Mouse (Mus musculus): ENCODE results near the gene Tmod3. TPM values are rescaled to one million over a fixed set of nuclear protein-coding genes. Genes with fewer than 3 reads are reported as not detected.
A peak's percentile ranks its signal among the peaks of the same experiment; 100 is the strongest.
"Not testable (repeated sequence)": the region's sequence is repeated elsewhere in the genome, so short reads cannot be mapped to it uniquely, and the experiment has no call there.

The Tmod3 gene
- polyA plus RNA-seq, 1 experiment from 2014 or later: 98.6 TPM

DNA sequence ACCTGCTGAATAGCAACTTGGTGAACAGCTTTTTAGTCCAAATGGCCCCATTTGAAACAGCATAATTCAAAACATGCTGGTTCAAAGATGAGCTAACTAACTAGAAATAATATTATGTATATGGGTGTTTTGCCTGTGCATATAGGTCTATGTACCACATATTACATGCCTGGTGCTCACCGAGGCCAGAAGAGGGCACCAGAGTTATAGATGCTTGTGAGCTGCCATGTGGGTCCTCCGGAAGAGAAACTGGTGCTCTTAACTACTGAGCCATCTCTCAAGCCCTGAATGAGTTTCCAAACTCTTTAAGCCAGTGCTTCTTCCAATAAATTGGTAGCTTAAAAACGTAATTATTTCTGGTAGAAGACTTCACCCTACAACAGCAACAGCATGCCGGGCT, 37.7 kb downstream of the Tmod3 start:
- H3K4me1 ChIP-seq (replicated peaks): no peaks in the 10 kb centered on the region
- H3K36me3 ChIP-seq: peaks cover 5% of the 10 kb centered on the region; the same call in 1 of the 2 replicates
- no peaks in the 10 kb centered on the region for H3K27me3 ChIP-seq (replicated peaks)
- 59% methylated on average over 4 of the region's 4 CpGs for WGBS
- H3K9ac ChIP-seq: no peak overlapping the region
- H3K27ac ChIP-seq: no peak overlapping the region
- no peak overlapping the region for H3K4me2 ChIP-seq (replicated peaks)
- no peak overlapping the region for H3K4me3 ChIP-seq (replicated peaks)
- H3K9me3 ChIP-seq: no peaks in the 10 kb centered on the region
- no peak for ATAC-seq

DNA sequence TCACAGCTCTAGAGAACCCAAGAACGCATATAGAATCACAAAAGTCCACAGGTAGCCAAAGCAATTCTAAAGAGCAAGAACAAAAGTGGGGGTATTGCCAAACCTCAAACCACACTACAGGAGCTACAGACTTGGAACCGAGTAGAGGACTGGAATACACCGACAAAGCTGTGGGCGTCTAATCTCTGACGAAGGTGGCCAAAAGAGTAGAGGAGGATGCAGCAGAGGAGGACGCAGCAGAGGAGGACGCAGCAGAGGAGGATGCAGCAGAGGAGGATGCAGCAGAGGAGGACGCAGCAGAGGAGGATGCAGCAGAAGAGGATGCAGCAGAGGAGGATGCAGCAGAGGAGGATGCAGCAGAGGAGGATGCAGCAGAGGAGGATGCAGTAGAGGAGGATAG, 38.5 kb downstream of the Tmod3 start:
- Histone ChIP-seq H3K36me3 (peaks cover 5% of the 10 kb centered on the region; the same call in 1 of the 2 replicates), H3K4me2 (replicated peaks) (no peak overlapping the region), H3K27me3 (replicated peaks) (no peaks in the 10 kb centered on the region), H3K4me1 (replicated peaks) (no peaks in the 10 kb centered on the region), H3K27ac (no peak overlapping the region), H3K4me3 (replicated peaks) (no peak overlapping the region), H3K9me3 (no peaks in the 10 kb centered on the region), H3K9ac (no peak overlapping the region)
- whole genome bisulfite sequencing: 96% methylated on average over 8 of the region's 8 CpGs
- ATAC-seq: no peak

DNA sequence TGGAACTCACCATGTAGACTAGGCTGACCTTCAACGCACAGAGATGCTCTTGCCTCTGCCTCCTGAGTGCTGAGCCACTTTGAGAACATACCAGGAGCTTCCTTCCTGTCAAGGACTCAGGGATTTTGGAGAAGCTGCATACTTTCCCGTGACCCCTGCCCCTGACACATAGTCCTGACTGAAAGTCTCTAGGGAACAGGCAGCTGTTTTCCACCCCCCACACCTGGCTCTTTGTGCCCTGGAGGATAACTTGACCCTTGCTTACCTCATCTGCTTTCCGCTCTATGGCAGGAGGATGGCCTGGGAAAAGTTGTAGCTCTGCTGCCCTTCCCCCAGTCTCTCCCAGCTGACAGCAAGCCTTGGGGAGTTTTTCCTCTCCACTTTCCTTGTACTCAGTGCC, 41.7 kb downstream of the Tmod3 start:
- peaks cover 7% of the 10 kb centered on the region for H3K36me3 ChIP-seq
- ATAC-seq: no peak
- no peak overlapping the region for H3K4me3 ChIP-seq (replicated peaks)
- H3K27ac ChIP-seq: no peak overlapping the region
- H3K9ac ChIP-seq: no peak overlapping the region
- no peaks in the 10 kb centered on the region for H3K9me3 ChIP-seq
- WGBS: 80% methylated on average over 3 of the region's 3 CpGs
- H3K4me2 ChIP-seq (replicated peaks): no peak overlapping the region
- no peaks in the 10 kb centered on the region for H3K4me1 ChIP-seq (replicated peaks)
- H3K27me3 ChIP-seq (replicated peaks): no peaks in the 10 kb centered on the region

DNA sequence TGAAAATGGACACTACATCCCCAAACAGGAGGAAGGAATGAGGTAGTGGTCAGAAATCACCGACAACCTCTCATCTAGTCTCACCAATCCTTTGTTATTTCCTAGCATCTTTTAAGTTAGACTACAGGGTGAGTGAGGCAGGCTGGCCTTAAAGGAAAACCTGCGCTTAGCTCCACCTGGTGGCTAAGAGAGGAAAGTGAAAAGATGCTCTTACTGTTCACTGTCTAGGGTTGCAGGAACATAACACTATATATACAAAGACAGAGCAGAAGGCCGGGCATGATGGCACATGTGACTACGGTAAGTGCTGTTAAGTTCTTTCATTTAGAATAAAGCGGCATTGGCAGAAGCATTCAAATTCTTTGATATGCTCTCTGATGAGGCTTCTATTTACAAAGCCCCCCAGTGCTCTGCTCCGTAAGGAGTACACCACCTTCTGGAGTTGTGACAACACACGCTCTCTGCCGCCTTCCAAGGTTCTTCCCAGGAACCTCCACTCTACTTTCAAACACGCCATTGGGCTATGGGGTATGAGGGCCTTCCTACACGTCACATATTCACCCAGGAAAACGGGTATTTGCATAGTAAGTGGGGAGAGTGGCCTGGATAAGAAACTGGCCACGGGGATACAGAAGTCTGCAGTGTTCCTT, 43.9 kb downstream of the Tmod3 start:
- WGBS: 62% methylated on average over 12 of the region's 12 CpGs
- no peaks in the 10 kb centered on the region for H3K4me1 ChIP-seq (replicated peaks)
- H3K36me3 ChIP-seq: peaks cover 7% of the 10 kb centered on the region; the same call in 1 of the 2 replicates
- no peak overlapping the region for H3K4me3 ChIP-seq (replicated peaks)
- H3K9ac ChIP-seq: no peak overlapping the region
- ATAC-seq: peak; percentile 75; the same call in 1 of the 2 replicates
- H3K9me3 ChIP-seq: no peaks in the 10 kb centered on the region
- H3K27me3 ChIP-seq (replicated peaks): no peaks in the 10 kb centered on the region
- H3K4me2 ChIP-seq (replicated peaks): no peak overlapping the region
- no peak overlapping the region for H3K27ac ChIP-seq

DNA sequence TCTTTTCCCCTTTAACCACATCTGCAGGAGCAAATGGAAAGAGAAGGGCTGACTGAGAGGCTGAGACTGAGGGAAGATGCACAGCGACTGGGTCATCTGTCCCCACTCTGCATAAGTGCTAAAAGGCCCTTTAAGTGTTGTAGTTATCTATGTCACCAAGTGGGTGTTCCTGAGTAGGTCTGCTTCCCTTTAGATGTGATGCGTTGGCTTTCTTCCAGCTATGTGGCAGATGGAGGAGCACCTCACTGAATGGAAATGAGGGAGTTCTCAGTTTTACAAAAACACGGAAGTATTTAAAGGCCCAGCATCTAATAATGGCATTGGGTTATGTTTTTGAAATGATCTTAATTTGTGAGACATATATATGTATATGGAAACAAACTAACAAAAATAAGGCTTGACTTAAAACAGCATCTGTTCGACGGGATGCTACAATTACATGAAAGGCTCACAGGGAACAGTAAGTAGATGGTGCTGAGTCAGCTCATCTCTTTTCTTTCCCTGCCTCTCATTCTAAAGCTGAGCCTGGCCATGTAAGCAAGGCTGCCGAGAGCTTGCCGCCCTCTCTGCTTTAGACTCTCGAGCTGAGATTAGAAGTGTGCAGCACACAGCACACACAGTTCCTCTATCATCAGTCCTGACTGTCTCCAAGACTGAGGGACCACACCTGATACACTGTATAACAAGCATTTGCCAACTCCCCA, 48.1 kb downstream of the Tmod3 start:
- Histone ChIP-seq H3K27me3 (replicated peaks) (no peaks in the 10 kb centered on the region), H3K4me1 (replicated peaks) (no peaks in the 10 kb centered on the region), H3K36me3 (peaks cover 24% of the 10 kb centered on the region), H3K9ac (no peak overlapping the region), H3K4me2 (replicated peaks) (no peak overlapping the region), H3K27ac (no peak overlapping the region), H3K9me3 (no peaks in the 10 kb centered on the region), H3K4me3 (replicated peaks) (no peak overlapping the region)
- 91% methylated on average over 8 of the region's 8 CpGs for WGBS
- no peak for ATAC-seq

DNA sequence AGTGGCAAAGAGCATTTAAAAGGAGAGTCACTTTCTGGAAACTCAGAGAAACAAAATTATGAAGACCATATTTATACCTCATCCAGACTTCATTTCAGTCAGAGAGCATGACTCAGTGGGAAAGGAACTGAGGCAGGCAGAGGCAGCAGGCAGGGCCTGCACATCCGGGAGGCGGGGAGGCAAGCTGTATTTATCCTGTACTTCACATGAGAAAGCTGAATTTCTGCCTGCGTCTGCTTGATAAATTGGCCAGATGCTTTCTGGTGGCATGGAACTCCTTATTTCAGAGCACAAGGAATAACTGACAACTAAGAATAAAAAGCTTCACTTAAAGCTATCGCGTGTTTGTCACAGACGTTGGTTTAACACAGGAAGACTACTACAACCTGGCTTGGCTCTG, 55.1 kb downstream of the Tmod3 start:
- no peak overlapping the region for H3K9ac ChIP-seq
- H3K27ac ChIP-seq: no peak overlapping the region
- H3K9me3 ChIP-seq: no peaks in the 10 kb centered on the region
- H3K4me3 ChIP-seq (replicated peaks): no peak overlapping the region
- no peak overlapping the region for H3K4me2 ChIP-seq (replicated peaks)
- ATAC-seq: no peak
- H3K4me1 ChIP-seq (replicated peaks): no peaks in the 10 kb centered on the region
- no peaks in the 10 kb centered on the region for H3K27me3 ChIP-seq (replicated peaks)
- WGBS: 89% methylated on average over 6 of the region's 6 CpGs
- peaks cover 20% of the 10 kb centered on the region for H3K36me3 ChIP-seq

DNA sequence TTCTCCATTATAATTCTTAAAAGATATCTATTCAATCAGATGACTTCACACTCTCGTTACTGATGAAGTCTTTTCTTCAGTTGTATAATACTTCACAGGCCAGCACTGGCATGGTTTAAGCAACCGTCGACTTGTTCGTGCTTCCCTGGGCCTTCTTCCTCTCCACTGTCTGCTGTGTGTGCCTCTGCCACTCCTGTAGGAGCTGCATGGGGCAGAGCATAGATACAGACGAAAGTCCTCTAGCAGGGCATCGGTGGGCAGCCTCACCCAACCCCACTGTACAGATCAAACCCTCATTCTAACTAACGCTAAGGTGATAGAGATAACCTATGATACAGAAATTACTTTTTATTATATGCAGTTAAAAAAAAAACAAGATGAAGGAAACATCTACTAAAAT, 60.9 kb downstream of the Tmod3 start:
- H3K4me1 ChIP-seq (replicated peaks): no peaks in the 10 kb centered on the region
- no peak overlapping the region for H3K4me3 ChIP-seq (replicated peaks)
- no peaks in the 10 kb centered on the region for H3K9me3 ChIP-seq
- H3K27ac ChIP-seq: no peak overlapping the region
- no peak overlapping the region for H3K4me2 ChIP-seq (replicated peaks)
- no peak for ATAC-seq
- 94% methylated on average over 7 of the region's 7 CpGs for WGBS
- H3K9ac ChIP-seq: no peak overlapping the region
- H3K36me3 ChIP-seq: peaks cover 14% of the 10 kb centered on the region
- no peaks in the 10 kb centered on the region for H3K27me3 ChIP-seq (replicated peaks)

DNA sequence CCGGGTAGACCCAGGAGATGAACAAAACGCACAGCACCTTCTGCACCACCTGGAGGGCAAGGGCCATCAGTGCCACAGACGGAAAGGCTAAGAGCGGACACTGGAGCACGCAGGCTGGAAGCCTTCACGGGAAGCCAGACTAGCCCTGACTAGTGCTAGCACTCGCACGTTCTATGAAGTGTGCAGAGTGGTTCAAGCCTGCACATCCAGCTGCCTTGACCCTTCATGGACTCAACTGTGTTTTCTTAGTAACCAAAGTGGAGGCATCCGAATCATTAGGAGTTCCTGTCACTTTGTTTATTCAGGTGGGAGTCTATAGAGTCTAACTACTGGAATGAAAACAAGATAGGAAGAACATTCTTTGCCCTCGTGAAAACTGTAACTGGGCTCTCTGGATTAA, 63.5 kb downstream of the Tmod3 start:
- Histone ChIP-seq H3K4me1 (replicated peaks) (no peaks in the 10 kb centered on the region), H3K27ac (no peak overlapping the region), H3K4me2 (replicated peaks) (no peak overlapping the region), H3K4me3 (replicated peaks) (no peak overlapping the region), H3K9me3 (no peaks in the 10 kb centered on the region), H3K36me3 (peaks cover 14% of the 10 kb centered on the region), H3K27me3 (replicated peaks) (no peaks in the 10 kb centered on the region), H3K9ac (no peak overlapping the region)
- 72% methylated on average over 10 of the region's 10 CpGs for WGBS
- ATAC-seq: no peak

DNA sequence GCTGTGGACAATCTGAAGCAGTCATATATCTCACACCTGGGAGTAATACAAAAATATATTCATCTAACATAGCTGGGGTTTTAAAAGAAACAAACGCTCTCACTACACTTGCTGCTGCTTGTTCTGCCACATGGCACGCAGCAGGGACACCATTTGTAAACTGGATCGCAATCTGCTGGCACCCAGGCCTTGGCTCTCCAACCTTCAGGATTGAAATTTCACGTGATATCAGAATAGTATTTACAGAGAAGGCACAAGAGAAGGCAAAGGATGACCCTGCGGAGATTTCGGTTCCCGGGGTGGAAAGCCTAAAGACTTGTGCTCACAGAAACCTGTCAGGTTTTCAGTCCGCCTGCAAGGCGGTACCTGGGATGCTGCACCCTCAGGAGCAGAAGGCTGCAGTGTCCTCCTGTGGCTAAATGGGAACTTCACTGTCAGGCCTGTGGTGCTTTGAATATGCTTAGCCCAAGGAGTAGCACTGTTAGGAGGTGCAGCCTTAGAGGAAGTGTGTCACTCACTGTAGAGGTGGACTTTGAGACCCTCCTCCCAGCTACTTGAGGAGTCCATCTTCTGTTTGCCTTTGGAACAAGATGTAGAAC, 65.0 kb downstream of the Tmod3 start:
- 78% methylated on average over 9 of the region's 9 CpGs for WGBS
- no peak overlapping the region for H3K4me2 ChIP-seq (replicated peaks)

DNA sequence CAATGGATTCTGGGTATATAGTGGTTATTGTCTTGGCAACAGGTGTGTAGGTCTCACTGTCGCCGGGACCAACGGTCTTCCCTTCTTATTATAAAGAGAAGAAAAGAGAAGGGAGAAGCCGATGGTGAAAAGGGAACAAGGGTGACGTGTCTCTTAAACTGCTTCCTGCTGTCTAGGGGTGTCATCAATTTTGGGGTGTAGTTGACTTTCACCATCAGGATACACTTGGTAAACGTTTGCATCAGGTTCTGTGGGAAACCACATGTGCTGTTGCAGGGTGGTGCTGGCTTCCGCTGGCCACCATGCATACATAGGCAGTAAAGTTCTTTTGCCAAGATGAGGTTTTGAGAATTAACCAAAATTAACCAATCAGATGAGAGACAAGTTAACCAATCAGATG, 71.2 kb downstream of the Tmod3 start:
- not testable (repeated sequence) for H3K9ac ChIP-seq; ATAC-seq; H3K36me3 ChIP-seq; H3K27me3 ChIP-seq (replicated peaks); H3K27ac ChIP-seq; H3K4me3 ChIP-seq (replicated peaks); H3K4me2 ChIP-seq (replicated peaks); H3K4me1 ChIP-seq (replicated peaks); H3K9me3 ChIP-seq
- WGBS: over 99% methylated on average over 7 of the region's 7 CpGs

More for the DNA sequence above, 65.0 kb downstream of the Tmod3 start:
- Histone ChIP-seq H3K27me3 (replicated peaks) (no peaks in the 10 kb centered on the region), H3K4me3 (replicated peaks) (no peak overlapping the region), H3K4me1 (replicated peaks) (no peaks in the 10 kb centered on the region), H3K9me3 (no peaks in the 10 kb centered on the region), H3K9ac (no peak overlapping the region), H3K27ac (no peak overlapping the region), H3K36me3 (peaks cover 14% of the 10 kb centered on the region)
- no peak for ATAC-seq

DNA sequence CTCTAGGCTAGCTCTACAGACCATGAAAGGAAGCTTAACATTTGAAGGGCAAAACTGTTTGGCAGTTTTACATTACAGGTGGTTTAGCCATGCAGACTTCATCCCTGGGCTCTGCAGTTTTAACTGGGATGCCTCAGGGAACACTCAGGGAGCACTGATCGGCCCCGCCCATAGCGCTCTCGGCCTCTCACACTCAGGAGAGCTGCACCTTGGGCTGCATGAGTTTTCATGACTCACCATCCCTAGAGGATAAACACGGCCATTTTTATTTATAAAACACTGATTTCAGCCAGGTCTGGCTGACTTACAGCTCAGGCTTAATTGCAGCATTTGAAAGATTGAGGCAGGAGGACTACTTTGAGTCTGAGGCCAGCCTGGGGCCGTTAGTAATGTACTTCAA, 74.2 kb downstream of the Tmod3 start:
- no peak overlapping the region for H3K9ac ChIP-seq
- H3K27me3 ChIP-seq (replicated peaks): no peaks in the 10 kb centered on the region
- no peak overlapping the region for H3K27ac ChIP-seq
- H3K36me3 ChIP-seq: no peaks in the 10 kb centered on the region
- no peak for ATAC-seq
- no peaks in the 10 kb centered on the region for H3K9me3 ChIP-seq
- H3K4me3 ChIP-seq (replicated peaks): no peak overlapping the region
- H3K4me2 ChIP-seq (replicated peaks): no peak overlapping the region
- 79% methylated on average over 6 of the region's 6 CpGs for WGBS
- H3K4me1 ChIP-seq (replicated peaks): no peaks in the 10 kb centered on the region

DNA sequence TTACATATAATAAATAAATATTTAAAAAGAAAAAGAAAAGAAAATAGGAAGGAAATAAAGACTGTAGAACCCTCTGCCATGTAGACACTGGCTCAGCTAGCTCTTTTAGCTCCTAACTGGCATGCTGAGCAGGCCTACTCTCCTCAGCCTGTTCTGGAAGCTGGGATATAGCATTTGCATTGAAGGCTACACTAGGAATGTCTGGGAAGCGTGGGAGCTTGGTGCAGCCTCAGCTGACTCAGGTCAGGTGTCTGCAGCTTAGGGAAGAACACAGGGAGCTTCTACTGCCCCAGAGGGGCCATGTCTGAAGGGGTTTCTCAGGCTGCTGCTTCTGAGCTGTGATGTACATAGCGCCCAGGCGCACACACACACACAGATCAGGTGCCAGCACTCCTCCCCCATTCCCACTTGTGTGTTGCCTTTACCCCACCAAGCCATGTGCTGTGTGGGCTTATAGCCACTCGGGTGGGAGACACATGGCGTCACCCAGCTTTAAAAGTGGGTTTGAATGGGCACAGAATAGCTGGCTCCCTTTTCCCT, 78.9 kb downstream of the Tmod3 start:
- H3K4me2 ChIP-seq (replicated peaks): no peak overlapping the region
- H3K27ac ChIP-seq: no peak overlapping the region
- 89% methylated on average over 5 of the region's 5 CpGs for WGBS
- H3K27me3 ChIP-seq (replicated peaks): no peaks in the 10 kb centered on the region
- H3K36me3 ChIP-seq: no peaks in the 10 kb centered on the region
- H3K9me3 ChIP-seq: no peaks in the 10 kb centered on the region
- H3K4me1 ChIP-seq (replicated peaks): no peaks in the 10 kb centered on the region
- no peak overlapping the region for H3K9ac ChIP-seq
- ATAC-seq: no peak
- no peak overlapping the region for H3K4me3 ChIP-seq (replicated peaks)

Measured in intestine, embryonic 15.5 days (tissue).